Mouse (Mus musculus) brain, embryonic 14.5 days (tissue): ENCODE results near the gene Cep170.

Source experiments
- CTCF ChIP-seq: fragments of 200-500 bp; IDR thresholded peaks from 2 replicates; pipeline ENCODE4 v1.5.1; 2012; ENCODE audit warnings: inconsistent platforms, mild to moderate bottlenecking, moderate library complexity, borderline replicate concordance; ENCODE audit not compliant: insufficient read depth, insufficient read length; ENCODE audit errors: extremely low read depth
- POLR2A ChIP-seq: fragments of 200-500 bp; IDR thresholded peaks from 2 replicates; pipeline ENCODE4 v1.6.1; 2012; ENCODE audit warnings: mild to moderate bottlenecking, inconsistent platforms, borderline replicate concordance; ENCODE audit not compliant: poor library complexity, insufficient read depth, insufficient read length, severe bottlenecking; ENCODE audit errors: extremely low read depth

DNA sequence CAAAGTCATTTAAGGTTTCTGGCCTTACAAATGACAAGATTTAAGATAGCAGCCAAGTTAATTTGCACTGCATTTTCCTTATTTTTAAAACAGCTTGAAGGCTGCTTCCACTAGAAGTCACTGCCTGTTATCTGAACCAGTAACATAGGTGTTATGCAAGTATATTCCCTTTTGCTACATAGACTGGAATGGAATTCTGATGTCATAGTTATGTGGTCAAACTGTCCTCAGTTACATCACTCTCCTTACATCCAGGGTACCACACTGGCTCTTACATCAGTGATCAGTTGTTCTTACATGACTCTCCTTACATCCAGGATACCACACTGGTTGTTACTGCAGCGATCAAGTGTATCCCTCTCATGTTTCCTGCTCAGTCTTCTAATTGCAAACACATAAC, 53.2 kb downstream of the Cep170 start:
- TF ChIP-seq CTCF: no peak
- TF ChIP-seq POLR2A: no peak
